21 mouse cellular contexts compared by ENCODE assay signal in the genomic region with DNA sequence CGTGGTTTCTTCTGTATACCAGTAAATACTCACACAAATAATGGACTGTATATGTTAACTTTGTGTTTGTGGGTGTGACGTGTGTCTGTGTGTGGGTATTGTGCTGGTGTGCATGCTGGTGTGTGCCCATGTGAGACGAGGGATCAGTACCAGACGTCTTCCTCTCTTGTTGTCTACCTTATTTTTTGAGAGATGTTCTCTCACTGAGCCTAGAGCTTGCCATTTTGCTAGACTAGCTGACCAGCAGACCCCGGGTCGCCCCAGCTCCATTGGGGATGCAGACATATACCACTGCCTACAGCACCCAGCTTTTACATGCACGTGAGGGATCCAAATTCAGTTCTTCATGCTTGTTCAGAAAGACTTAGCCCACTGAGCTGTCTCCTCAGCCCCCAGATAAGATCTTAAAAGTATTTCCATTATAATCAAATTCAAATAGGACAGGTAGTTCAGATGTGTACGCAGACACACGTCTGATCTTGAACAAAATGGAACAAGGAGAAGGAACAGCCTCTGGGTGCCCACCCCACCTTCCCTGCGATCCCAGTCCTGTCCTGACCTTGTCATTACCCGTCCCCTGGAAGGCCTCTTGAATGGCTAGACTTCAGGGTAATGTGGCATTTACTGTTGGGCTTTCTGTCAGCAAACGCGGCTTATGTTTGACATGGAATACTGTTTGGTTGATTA.
DNase-seq lines count a peak whose midpoint lies in the region; ATAC-seq lines count a peak whose summit lies in the region.
"Had no signal": no experiment of that assay in that cellular context is flagged by ENCODE, and none has a peak within 500 bp of the region (broad histone marks: within the 10 kb centered on the region; RNA-seq: fewer than 3 reads in every experiment).

No protein-coding gene starts in this region.

- H3K27me3 ChIP-seq in hindbrain, embryonic 10.5 days (ENCODE audit: insufficient read depth, poor library complexity, severe bottlenecking) = peaks cover 18% of the 10 kb centered on the region
- H3K27me3 ChIP-seq in hindbrain, embryonic 11.5 days (ENCODE audit: control insufficient read depth, insufficient read depth, low read length) = no peaks in the 10 kb centered on the region
- H3K27me3 ChIP-seq: CH12.LX; heart, embryonic 12.5 days; intestine, embryonic 15.5 days; Patski had no signal

- no peak overlapping the region for H3K9ac ChIP-seq in hindbrain, embryonic 11.5 days (ENCODE audit: low read depth, low read length)
- H3K9ac ChIP-seq: embryonic facial prominence, embryonic 13.5 days; heart, embryonic 12.5 days; hindbrain, embryonic 12.5 days; intestine, embryonic 15.5 days; kidney, embryonic 15.5 days had no signal

- WGBS in hindbrain, embryonic 10.5 days = 87% methylated on average over 13 of the region's 13 CpGs
- WGBS in hindbrain, embryonic 11.5 days = 87% methylated on average over 13 of the region's 13 CpGs

- H3K4me2 ChIP-seq in hindbrain, embryonic 11.5 days (replicated peaks; ENCODE audit: low read depth, low read length) = no peak overlapping the region
- H3K4me2 ChIP-seq: embryonic facial prominence, embryonic 13.5 days; heart, embryonic 12.5 days; hindbrain, embryonic 12.5 days; intestine, embryonic 15.5 days; kidney, embryonic 15.5 days had no signal

- peak; percentile 56 for DNase-seq in cerebellum, adult 8-10 months
- DNase-seq in hindbrain, embryonic 10.5 days (ENCODE audit: low spot score) = peak; percentile 2
- DNase-seq in hindbrain, embryonic 11.5 days (ENCODE audit: low spot score) = no peak
- DNase-seq in cerebellum, adult 9-11 months = peak; percentile 42
- DNase-seq in cerebellum, postnatal 36 days = peak; percentile 26 to 51
- no peak for DNase-seq in lung, postnatal 36 days
- DNase-seq in ovary, postnatal 14 days (ENCODE audit: low spot score) = no peak
- DNase-seq: adrenal gland, adult 2 months; adrenal gland, postnatal 25 days; gastrocnemius, adult 2 months; gastrocnemius, postnatal 25 days; kidney, adult 2 months had no signal

- no peaks in the 10 kb centered on the region for H3K9me3 ChIP-seq in hindbrain, embryonic 10.5 days
- no peaks in the 10 kb centered on the region for H3K9me3 ChIP-seq in hindbrain, embryonic 11.5 days (ENCODE audit: control insufficient read depth, low read length)
- H3K9me3 ChIP-seq: embryonic facial prominence, embryonic 13.5 days; heart, embryonic 12.5 days; hindbrain, embryonic 12.5 days; intestine, embryonic 15.5 days; kidney, embryonic 15.5 days had no signal

- ATAC-seq in cerebellum, adult (ENCODE audit: insufficient number of reproducible peaks, low FRiP score, low TSS enrichment) = no peak
- ATAC-seq in hindbrain, embryonic 11.5 days (ENCODE audit: low FRiP score) = no peak
- ATAC-seq: forebrain, embryonic 14.5 days; intestine, embryonic 15.5 days; Patski had no signal

- H3K4me1 ChIP-seq in hindbrain, embryonic 10.5 days (replicated peaks) = peaks cover 15% of the 10 kb centered on the region
- H3K4me1 ChIP-seq in hindbrain, embryonic 11.5 days (replicated peaks; ENCODE audit: control insufficient read depth, insufficient read depth, low read length) = 0 out of 2 replicates have a peak, but pooled peaks cover 3% of the 10 kb centered on the region
- H3K4me1 ChIP-seq: embryonic facial prominence, embryonic 13.5 days; intestine, embryonic 15.5 days had no signal

- no peak overlapping the region for H3K4me3 ChIP-seq in hindbrain, embryonic 10.5 days
- no peak overlapping the region for H3K4me3 ChIP-seq in hindbrain, embryonic 11.5 days (ENCODE audit: low read depth, low read length)
- H3K4me3 ChIP-seq: embryonic facial prominence, embryonic 13.5 days; gastrocnemius, adult 2 months; heart, embryonic 12.5 days; hindbrain, embryonic 12.5 days; intestine, embryonic 15.5 days; kidney, embryonic 15.5 days had no signal

- no peaks in the 10 kb centered on the region for H3K36me3 ChIP-seq in hindbrain, embryonic 10.5 days
- no peaks in the 10 kb centered on the region for H3K36me3 ChIP-seq in hindbrain, embryonic 11.5 days (ENCODE audit: control insufficient read depth, insufficient read depth, low read length)
- H3K36me3 ChIP-seq: embryonic facial prominence, embryonic 13.5 days; heart, embryonic 12.5 days; hindbrain, embryonic 12.5 days; intestine, embryonic 15.5 days; kidney, embryonic 15.5 days had no signal

- no peak overlapping the region for H3K27ac ChIP-seq in hindbrain, embryonic 10.5 days
- H3K27ac ChIP-seq in hindbrain, embryonic 11.5 days (ENCODE audit: low read depth, low read length) = no peak overlapping the region
- H3K27ac ChIP-seq: embryonic facial prominence, embryonic 13.5 days; gastrocnemius, adult 2 months; hindbrain, embryonic 12.5 days; intestine, embryonic 15.5 days; kidney, embryonic 15.5 days had no signal

Comparison
In these comparisons a context has a peak if more than half of its experiments do, and no peak if none do; other contexts are left out.
1. DNase-seq: peak in cerebellum, adult 8-10 months (single experiment), hindbrain, embryonic 10.5 days (single experiment), cerebellum, adult 9-11 months (single experiment) and cerebellum, postnatal 36 days (2 of 2); none in hindbrain, embryonic 11.5 days (single experiment), lung, postnatal 36 days (single experiment) and ovary, postnatal 14 days (single experiment).